Mouse (Mus musculus): ENCODE results near the gene Ctsz.

Ctsz gene

GRCm38 (mm10) chr2:174381021-174381420, 57.8 kb downstream of the Ctsz start:
- no peak for DNase-seq
